Mouse (Mus musculus): Measurements from ENCODE around the gene Ppp1r18. TPM values are rescaled to one million over a fixed set of nuclear protein-coding genes. Genes with fewer than 3 reads are reported as not detected.

Ppp1r18 gene
- polyA plus RNA-seq, 1 experiment: 78.4 TPM

- H3K4me1 ChIP-seq (ENCODE audit: control insufficient read depth, insufficient read depth, low read length): peaks cover 1% of the 10 kb centered on the region; the same call in 1 of the 2 replicates
- H3K4me3 ChIP-seq (replicated peaks; ENCODE audit: control insufficient read depth, low read depth, low read length): no peak overlapping the region
- WGBS: 14% methylated on average over 4 of the region's 4 CpGs
- H3K27ac ChIP-seq (ENCODE audit: control insufficient read depth, insufficient read depth, low read depth, low read length, poor library complexity): no peak overlapping the region
- no peak for TF ChIP-seq CTCF (IDR thresholded peaks at IDR 0.05; ENCODE audit: control insufficient read depth, insufficient read depth, low read length)
- TF ChIP-seq POLR2A (IDR thresholded peaks at IDR 0.05; ENCODE audit: borderline replicate concordance, control insufficient read depth, low read depth, low read length): no peak
These were observed 38.6 kb downstream of the Ppp1r18 start for GRCm38 (mm10) chr17:35903992-35904355.

GRCm38 (mm10) chr17:35905587-35905986, 40.2 kb downstream of the Ppp1r18 start:
- 84% methylated on average over 1 of the region's 1 CpGs for WGBS
- TF ChIP-seq POLR2A (IDR thresholded peaks at IDR 0.05; ENCODE audit: borderline replicate concordance, control insufficient read depth, low read depth, low read length) (no peak), CTCF (IDR thresholded peaks at IDR 0.05; ENCODE audit: control insufficient read depth, insufficient read depth, low read length) (no peak)
- H3K27ac ChIP-seq (ENCODE audit: control insufficient read depth, insufficient read depth, low read depth, low read length, poor library complexity): no peak overlapping the region
- H3K4me1 ChIP-seq (ENCODE audit: control insufficient read depth, insufficient read depth, low read length): peaks cover 3% of the 10 kb centered on the region; the same call in 1 of the 2 replicates
- H3K4me3 ChIP-seq (replicated peaks; ENCODE audit: control insufficient read depth, low read depth, low read length): no peak overlapping the region

- H3K27ac ChIP-seq (ENCODE audit: control insufficient read depth, insufficient read depth, low read depth, low read length, poor library complexity): no peak overlapping the region
- peaks cover 3% of the 10 kb centered on the region; the same call in 1 of the 2 replicates for H3K4me1 ChIP-seq (ENCODE audit: control insufficient read depth, insufficient read depth, low read length)
- 29% methylated on average over 2 of the region's 2 CpGs for WGBS
- no peak for TF ChIP-seq CTCF (IDR thresholded peaks at IDR 0.05; ENCODE audit: control insufficient read depth, insufficient read depth, low read length)
- no peak for TF ChIP-seq POLR2A (IDR thresholded peaks at IDR 0.05; ENCODE audit: borderline replicate concordance, control insufficient read depth, low read depth, low read length)
- H3K4me3 ChIP-seq (replicated peaks; ENCODE audit: control insufficient read depth, low read depth, low read length): no peak overlapping the region
These were observed 42.2 kb downstream of the Ppp1r18 start for GRCm38 (mm10) chr17:35907609-35908008.

- H3K4me3 ChIP-seq (replicated peaks; ENCODE audit: control insufficient read depth, low read depth, low read length): peak overlapping the region; percentile 86
- TF ChIP-seq CTCF (IDR thresholded peaks at IDR 0.05; ENCODE audit: control insufficient read depth, insufficient read depth, low read length) (no peak), POLR2A (IDR thresholded peaks at IDR 0.05; ENCODE audit: borderline replicate concordance, control insufficient read depth, low read depth, low read length) (no peak)
- peak overlapping the region; percentile 53 for H3K27ac ChIP-seq (ENCODE audit: control insufficient read depth, insufficient read depth, low read depth, low read length, poor library complexity)
- 27% methylated on average over 20 of the region's 20 CpGs for WGBS
- H3K4me1 ChIP-seq (ENCODE audit: control insufficient read depth, insufficient read depth, low read length): 0 out of 2 replicates have a peak, but pooled peaks cover 2% of the 10 kb centered on the region
These were observed 44.0 kb downstream of the Ppp1r18 start for GRCm38 (mm10) chr17:35909186-35909918.

- TF ChIP-seq CTCF (IDR thresholded peaks at IDR 0.05; ENCODE audit: control insufficient read depth, insufficient read depth, low read length) (no peak), POLR2A (IDR thresholded peaks at IDR 0.05; ENCODE audit: borderline replicate concordance, control insufficient read depth, low read depth, low read length) (peak; percentile 74)
- peak within 1 kb of the TSS; percentile 86 for H3K4me3 ChIP-seq (replicated peaks; ENCODE audit: control insufficient read depth, low read depth, low read length)
- H3K4me1 ChIP-seq (ENCODE audit: control insufficient read depth, insufficient read depth, low read length): 0 out of 2 replicates have a peak, but pooled peaks cover 2% of the 10 kb centered on the region
- H3K27ac ChIP-seq (ENCODE audit: control insufficient read depth, insufficient read depth, low read depth, low read length, poor library complexity): peak within 1 kb of the TSS; percentile 75
- WGBS: under 1% methylated on average over 25 of the region's 25 CpGs
These were observed 44.6 kb downstream of the Ppp1r18 start, which contains the start of gene Atat1 for GRCm38 (mm10) chr17:35909919-35910369. TSS of gene Atat1 (minus strand) at chr17:35910075.

GRCm38 (mm10) chr17:35914975-35915374, 49.6 kb downstream of the Ppp1r18 start:
- Histone ChIP-seq H3K4me3 (replicated peaks; ENCODE audit: control insufficient read depth, low read depth, low read length) (no peak overlapping the region), H3K4me1 (ENCODE audit: control insufficient read depth, insufficient read depth, low read length) (peaks cover 3% of the 10 kb centered on the region; the same call in 1 of the 2 replicates), H3K27ac (ENCODE audit: control insufficient read depth, insufficient read depth, low read depth, low read length, poor library complexity) (no peak overlapping the region)
- TF ChIP-seq CTCF (IDR thresholded peaks at IDR 0.05; ENCODE audit: control insufficient read depth, insufficient read depth, low read length) (no peak), POLR2A (IDR thresholded peaks at IDR 0.05; ENCODE audit: borderline replicate concordance, control insufficient read depth, low read depth, low read length) (no peak)
- 64% methylated on average over 6 of the region's 6 CpGs for WGBS

- TF ChIP-seq CTCF (IDR thresholded peaks at IDR 0.05; ENCODE audit: control insufficient read depth, insufficient read depth, low read length): no peak
- no peak for TF ChIP-seq POLR2A (IDR thresholded peaks at IDR 0.05; ENCODE audit: borderline replicate concordance, control insufficient read depth, low read depth, low read length)
- peak overlapping the region; percentile 79 for H3K4me3 ChIP-seq (replicated peaks; ENCODE audit: control insufficient read depth, low read depth, low read length)
- H3K4me1 ChIP-seq (ENCODE audit: control insufficient read depth, insufficient read depth, low read length): peaks cover 1% of the 10 kb centered on the region; the same call in 1 of the 2 replicates
- 2% methylated on average over 28 of the region's 28 CpGs for WGBS
- peak overlapping the region; percentile 91 for H3K27ac ChIP-seq (ENCODE audit: control insufficient read depth, insufficient read depth, low read depth, low read length, poor library complexity)
These were observed 50.3 kb downstream of the Ppp1r18 start for GRCm38 (mm10) chr17:35915538-35916296.
